Mouse (Mus musculus): ENCODE measurements around the gene Il2rg.

GRCm38 (mm10) chrX:101222796-101223162, 45.3 kb downstream of the Il2rg start:
- TF ChIP-seq POLR2A (IDR thresholded peaks at IDR 0.05; ENCODE audit: borderline replicate concordance, extremely low read depth, insufficient read depth, insufficient read length, poor library complexity, severe bottlenecking) (no peak), CTCF (IDR thresholded peaks at IDR 0.05; ENCODE audit: borderline replicate concordance, extremely low read depth, insufficient read depth, insufficient read length) (no peak)

Measured in brain, embryonic 14.5 days (tissue).